Mouse (Mus musculus): ENCODE results near the gene Srcin1. TPM values are rescaled to one million over a fixed set of nuclear protein-coding genes. Genes with fewer than 3 reads are reported as not detected.
A peak's percentile ranks its signal among the peaks of the same experiment; 100 is the strongest.

Srcin1 gene
- polyA plus RNA-seq, 1 experiment: 0.03 TPM

- TF ChIP-seq GATA1 (IDR thresholded peaks at IDR 0.05; ENCODE audit: borderline replicate concordance, low read length) (no peak), FLI1 (IDR thresholded peaks at IDR 0.05; ENCODE audit: low read length) (no peak)
- no peak overlapping the region for H3K4me3 ChIP-seq (replicated peaks)
- H3K9me3 ChIP-seq: no peaks in the 10 kb centered on the region
- no peaks in the 10 kb centered on the region for H3K36me3 ChIP-seq (replicated peaks; ENCODE audit: low read length)
- H3K27me3 ChIP-seq (replicated peaks): peaks cover 96% of the 10 kb centered on the region
- H3K4me1 ChIP-seq: peaks cover 53% of the 10 kb centered on the region
Measured at GRCm38 (mm10) chr11:97560210-97560963, 15.6 kb downstream of the Srcin1 start.

- Histone ChIP-seq H3K4me3 (replicated peaks) (no peak overlapping the region), H3K36me3 (replicated peaks; ENCODE audit: low read length) (no peaks in the 10 kb centered on the region), H3K9me3 (no peaks in the 10 kb centered on the region), H3K27me3 (replicated peaks) (peaks cover 93% of the 10 kb centered on the region), H3K4me1 (peaks cover 56% of the 10 kb centered on the region)
- TF ChIP-seq GATA1 (IDR thresholded peaks at IDR 0.05; ENCODE audit: borderline replicate concordance, low read length): no peak
- TF ChIP-seq FLI1 (IDR thresholded peaks at IDR 0.05; ENCODE audit: low read length): no peak
Measured at GRCm38 (mm10) chr11:97559549-97559948, 16.4 kb downstream of the Srcin1 start.

- Histone ChIP-seq H3K27me3 (replicated peaks) (peaks cover 91% of the 10 kb centered on the region), H3K9me3 (no peaks in the 10 kb centered on the region), H3K36me3 (replicated peaks; ENCODE audit: low read length) (no peaks in the 10 kb centered on the region), H3K4me3 (replicated peaks) (no peak overlapping the region), H3K4me1 (peaks cover 42% of the 10 kb centered on the region)
- no peak for TF ChIP-seq GATA1 (IDR thresholded peaks at IDR 0.05; ENCODE audit: borderline replicate concordance, low read length)
- TF ChIP-seq FLI1 (IDR thresholded peaks at IDR 0.05; ENCODE audit: low read length): no peak
Measured at GRCm38 (mm10) chr11:97557885-97558284, 18.1 kb downstream of the Srcin1 start.

GRCm38 (mm10) chr11:97556569-97557408 is 19.2 kb downstream of the Srcin1 start:
- peaks cover 91% of the 10 kb centered on the region for H3K27me3 ChIP-seq (replicated peaks)
- peaks cover 31% of the 10 kb centered on the region for H3K4me1 ChIP-seq
- TF ChIP-seq GATA1 (IDR thresholded peaks at IDR 0.05; ENCODE audit: borderline replicate concordance, low read length) (no peak), FLI1 (IDR thresholded peaks at IDR 0.05; ENCODE audit: low read length) (no peak)
- H3K4me3 ChIP-seq (replicated peaks): no peak overlapping the region
- no peaks in the 10 kb centered on the region for H3K36me3 ChIP-seq (replicated peaks; ENCODE audit: low read length)
- H3K9me3 ChIP-seq: no peaks in the 10 kb centered on the region

GRCm38 (mm10) chr11:97555144-97555543 is 20.8 kb downstream of the Srcin1 start:
- peaks cover 91% of the 10 kb centered on the region for H3K27me3 ChIP-seq (replicated peaks)
- H3K4me1 ChIP-seq: peaks cover 18% of the 10 kb centered on the region
- no peaks in the 10 kb centered on the region for H3K36me3 ChIP-seq (replicated peaks; ENCODE audit: low read length)
- H3K9me3 ChIP-seq: no peaks in the 10 kb centered on the region
- TF ChIP-seq FLI1 (IDR thresholded peaks at IDR 0.05; ENCODE audit: low read length) (no peak), GATA1 (IDR thresholded peaks at IDR 0.05; ENCODE audit: borderline replicate concordance, low read length) (no peak)
- peak overlapping the region; percentile 48 for H3K4me3 ChIP-seq (replicated peaks)

- Histone ChIP-seq H3K4me1 (peaks cover 20% of the 10 kb centered on the region), H3K27me3 (replicated peaks) (peaks cover 92% of the 10 kb centered on the region), H3K9me3 (no peaks in the 10 kb centered on the region), H3K4me3 (replicated peaks) (no peak overlapping the region), H3K36me3 (replicated peaks; ENCODE audit: low read length) (no peaks in the 10 kb centered on the region)
- TF ChIP-seq FLI1 (IDR thresholded peaks at IDR 0.05; ENCODE audit: low read length) (no peak), GATA1 (IDR thresholded peaks at IDR 0.05; ENCODE audit: borderline replicate concordance, low read length) (no peak)
Measured at GRCm38 (mm10) chr11:97552151-97552550, 23.8 kb downstream of the Srcin1 start.

GRCm38 (mm10) chr11:97548757-97549156 is 27.2 kb downstream of the Srcin1 start:
- no peak for TF ChIP-seq FLI1 (IDR thresholded peaks at IDR 0.05; ENCODE audit: low read length)
- TF ChIP-seq GATA1 (IDR thresholded peaks at IDR 0.05; ENCODE audit: borderline replicate concordance, low read length): no peak

GRCm38 (mm10) chr11:97547957-97548706 is 27.9 kb downstream of the Srcin1 start:
- Histone ChIP-seq H3K27me3 (replicated peaks) (peaks cover 100% of the 10 kb centered on the region), H3K9me3 (no peaks in the 10 kb centered on the region), H3K36me3 (replicated peaks; ENCODE audit: low read length) (no peaks in the 10 kb centered on the region), H3K4me3 (replicated peaks) (no peak overlapping the region), H3K4me1 (peaks cover 18% of the 10 kb centered on the region)
- TF ChIP-seq GATA1 (IDR thresholded peaks at IDR 0.05; ENCODE audit: borderline replicate concordance, low read length) (no peak), FLI1 (IDR thresholded peaks at IDR 0.05; ENCODE audit: low read length) (no peak)

More at GRCm38 (mm10) chr11:97548757-97549156, 27.2 kb downstream of the Srcin1 start:
- Histone ChIP-seq H3K4me1 (peaks cover 19% of the 10 kb centered on the region), H3K4me3 (replicated peaks) (no peak overlapping the region), H3K36me3 (replicated peaks; ENCODE audit: low read length) (no peaks in the 10 kb centered on the region), H3K9me3 (no peaks in the 10 kb centered on the region), H3K27me3 (replicated peaks) (peaks cover 98% of the 10 kb centered on the region)

- Histone ChIP-seq H3K4me3 (replicated peaks) (peak overlapping the region; percentile 82), H3K36me3 (replicated peaks; ENCODE audit: low read length) (no peaks in the 10 kb centered on the region), H3K4me1 (peaks cover 16% of the 10 kb centered on the region), H3K9me3 (no peaks in the 10 kb centered on the region), H3K27me3 (replicated peaks) (peaks cover 100% of the 10 kb centered on the region)
- no peak for TF ChIP-seq GATA1 (IDR thresholded peaks at IDR 0.05; ENCODE audit: borderline replicate concordance, low read length)
- no peak for TF ChIP-seq FLI1 (IDR thresholded peaks at IDR 0.05; ENCODE audit: low read length)
Measured at GRCm38 (mm10) chr11:97546804-97547411, 29.1 kb downstream of the Srcin1 start.
